Mouse (Mus musculus) liver, adult 2 months (tissue): ENCODE results near the gene Tvp23b.

Experiments used
- CTCF ChIP-seq: fragments of 200-500 bp; IDR thresholded peaks from 2 replicates; pipeline ENCODE4 v1.5.1; 2011; ENCODE audit warnings: low read depth, low read length, control low read depth
- POLR2A ChIP-seq: fragments of 200-500 bp; IDR thresholded peaks from 2 replicates; pipeline ENCODE4 v1.6.1; 2011; ENCODE audit warnings: low read length, control low read depth; ENCODE audit not compliant: insufficient read depth; ENCODE audit errors: extremely low read depth

GRCm38 (mm10) chr11:62869201-62869600 lies 10.1 kb upstream of the Tvp23b start:
- TF ChIP-seq CTCF, result no peak
- TF ChIP-seq POLR2A, result no peak
